Mouse (Mus musculus): ENCODE measurements around the gene Bivm. TPM values are rescaled to one million over a fixed set of nuclear protein-coding genes. Genes with fewer than 3 reads are reported as not detected.

Bivm gene
- polyA plus RNA-seq, 1 experiment from 2014 or later: 16.4 TPM

GRCm38 (mm10) chr1:44119201-44120073, 680 bp downstream of the Bivm start:
- H3K9ac ChIP-seq (ENCODE audit: low read depth, low read length): peak overlapping the region; percentile 65
- WGBS: under 1% methylated on average over 39 of the region's 43 CpGs
- H3K4me2 ChIP-seq (ENCODE audit: low read length): peak overlapping the region; percentile 88
- no peaks in the 10 kb centered on the region; the same call in 1 of the 2 replicates for H3K4me1 ChIP-seq (replicated peaks; ENCODE audit: insufficient read depth, low read length)
- 0 out of 2 replicates have a peak, but pooled peaks cover 5% of the 10 kb centered on the region for H3K36me3 ChIP-seq (ENCODE audit: insufficient read depth, low read length)
- H3K9me3 ChIP-seq (replicated peaks; ENCODE audit: low read length): no peaks in the 10 kb centered on the region
- peak; percentile 76 for TF ChIP-seq CTCF (IDR thresholded peaks at IDR 0.05; ENCODE audit: low read depth)
- ATAC-seq (replicated peaks; ENCODE audit: low FRiP score, low read depth) (peak; percentile 90), DNase-seq (ENCODE audit: low spot score) (peak; percentile 96)
- peak overlapping the region; percentile 95 for H3K27ac ChIP-seq
- peak overlapping the region; percentile 71 for H3K4me3 ChIP-seq (replicated peaks; ENCODE audit: low read depth, low read length)
- no peaks in the 10 kb centered on the region for H3K27me3 ChIP-seq (ENCODE audit: insufficient read depth, low read length)

- Histone ChIP-seq H3K4me1 (replicated peaks; ENCODE audit: insufficient read depth, low read length) (no peaks in the 10 kb centered on the region; the same call in 1 of the 2 replicates), H3K4me2 (ENCODE audit: low read length) (peak overlapping the region; percentile 88), H3K27ac (peak overlapping the region; percentile 95), H3K9ac (ENCODE audit: low read depth, low read length) (peak overlapping the region; percentile 65), H3K9me3 (replicated peaks; ENCODE audit: low read length) (no peaks in the 10 kb centered on the region), H3K36me3 (ENCODE audit: insufficient read depth, low read length) (no peaks in the 10 kb centered on the region), H3K27me3 (ENCODE audit: insufficient read depth, low read length) (no peaks in the 10 kb centered on the region), H3K4me3 (replicated peaks; ENCODE audit: low read depth, low read length) (peak overlapping the region; percentile 71)
- TF ChIP-seq CTCF (IDR thresholded peaks at IDR 0.05; ENCODE audit: low read depth): no peak
- 1% methylated on average over 6 of the region's 6 CpGs for WGBS
- DNase-seq (ENCODE audit: low spot score) (no peak), ATAC-seq (replicated peaks; ENCODE audit: low FRiP score, low read depth) (no peak; the same call in 1 of the 2 replicates)
Observed at GRCm38 (mm10) chr1:44120074-44120406, 1.3 kb downstream of the Bivm start.

- whole genome bisulfite sequencing: 76% methylated on average over 3 of the region's 3 CpGs
- TF ChIP-seq CTCF (IDR thresholded peaks at IDR 0.05; ENCODE audit: low read depth): no peak
- ATAC-seq (replicated peaks; ENCODE audit: low FRiP score, low read depth): no peak
Observed at GRCm38 (mm10) chr1:44122256-44122655, 3.5 kb downstream of the Bivm start.

GRCm38 (mm10) chr1:44125590-44125989, 6.8 kb downstream of the Bivm start:
- Histone ChIP-seq H3K27ac (no peak overlapping the region), H3K9ac (ENCODE audit: low read depth, low read length) (no peak overlapping the region), H3K9me3 (replicated peaks; ENCODE audit: low read length) (no peaks in the 10 kb centered on the region), H3K4me2 (ENCODE audit: low read length) (no peak overlapping the region), H3K36me3 (ENCODE audit: insufficient read depth, low read length) (no peaks in the 10 kb centered on the region), H3K27me3 (ENCODE audit: insufficient read depth, low read length) (no peaks in the 10 kb centered on the region), H3K4me3 (replicated peaks; ENCODE audit: low read depth, low read length) (no peak overlapping the region), H3K4me1 (replicated peaks; ENCODE audit: insufficient read depth, low read length) (no peaks in the 10 kb centered on the region)
- 96% methylated on average over 4 of the region's 4 CpGs for WGBS
- no peak for TF ChIP-seq CTCF (IDR thresholded peaks at IDR 0.05; ENCODE audit: low read depth)
- ATAC-seq (replicated peaks; ENCODE audit: low FRiP score, low read depth) (no peak), DNase-seq (ENCODE audit: low spot score) (no peak)

More at GRCm38 (mm10) chr1:44122256-44122655, 3.5 kb downstream of the Bivm start:
- H3K4me1 ChIP-seq (replicated peaks; ENCODE audit: insufficient read depth, low read length): no peaks in the 10 kb centered on the region; the same call in 1 of the 2 replicates
- H3K27ac ChIP-seq: no peak overlapping the region
- H3K9ac ChIP-seq (ENCODE audit: low read depth, low read length): no peak overlapping the region
- H3K4me3 ChIP-seq (replicated peaks; ENCODE audit: low read depth, low read length): no peak overlapping the region
- DNase-seq (ENCODE audit: low spot score): no peak
- no peaks in the 10 kb centered on the region for H3K36me3 ChIP-seq (ENCODE audit: insufficient read depth, low read length)
- H3K4me2 ChIP-seq (ENCODE audit: low read length): no peak overlapping the region
- no peaks in the 10 kb centered on the region for H3K27me3 ChIP-seq (ENCODE audit: insufficient read depth, low read length)
- no peaks in the 10 kb centered on the region for H3K9me3 ChIP-seq (replicated peaks; ENCODE audit: low read length)

GRCm38 (mm10) chr1:44129929-44130581, 11.3 kb downstream of the Bivm start:
- ATAC-seq (replicated peaks; ENCODE audit: low FRiP score, low read depth): no peak

GRCm38 (mm10) chr1:44140232-44140631, 21.5 kb downstream of the Bivm start:
- H3K27ac ChIP-seq: no peak overlapping the region
- no peaks in the 10 kb centered on the region for H3K4me1 ChIP-seq (replicated peaks; ENCODE audit: insufficient read depth, low read length)
- H3K9ac ChIP-seq (ENCODE audit: low read depth, low read length): no peak overlapping the region
- peaks cover 27% of the 10 kb centered on the region for H3K36me3 ChIP-seq (ENCODE audit: insufficient read depth, low read length)
- WGBS: 84% methylated on average over 4 of the region's 4 CpGs
- no peak overlapping the region for H3K4me2 ChIP-seq (ENCODE audit: low read length)
- no peak for TF ChIP-seq CTCF (IDR thresholded peaks at IDR 0.05; ENCODE audit: low read depth)
- ATAC-seq (replicated peaks; ENCODE audit: low FRiP score, low read depth) (no peak), DNase-seq (ENCODE audit: low spot score) (no peak)
- no peaks in the 10 kb centered on the region for H3K9me3 ChIP-seq (replicated peaks; ENCODE audit: low read length)
- H3K27me3 ChIP-seq (ENCODE audit: insufficient read depth, low read length): no peaks in the 10 kb centered on the region
- no peak overlapping the region for H3K4me3 ChIP-seq (replicated peaks; ENCODE audit: low read depth, low read length)

More at GRCm38 (mm10) chr1:44129929-44130581, 11.3 kb downstream of the Bivm start:
- Histone ChIP-seq H3K27ac (no peak overlapping the region), H3K4me2 (ENCODE audit: low read length) (no peak overlapping the region), H3K36me3 (ENCODE audit: insufficient read depth, low read length) (peaks cover 3% of the 10 kb centered on the region), H3K9me3 (replicated peaks; ENCODE audit: low read length) (no peaks in the 10 kb centered on the region), H3K4me3 (replicated peaks; ENCODE audit: low read depth, low read length) (no peak overlapping the region), H3K27me3 (ENCODE audit: insufficient read depth, low read length) (no peaks in the 10 kb centered on the region), H3K4me1 (replicated peaks; ENCODE audit: insufficient read depth, low read length) (no peaks in the 10 kb centered on the region), H3K9ac (ENCODE audit: low read depth, low read length) (no peak overlapping the region)
- no peak for TF ChIP-seq CTCF (IDR thresholded peaks at IDR 0.05; ENCODE audit: low read depth)
- whole genome bisulfite sequencing: 80% methylated on average over 4 of the region's 4 CpGs
- DNase-seq (ENCODE audit: low spot score): no peak
